In the genomic region with DNA sequence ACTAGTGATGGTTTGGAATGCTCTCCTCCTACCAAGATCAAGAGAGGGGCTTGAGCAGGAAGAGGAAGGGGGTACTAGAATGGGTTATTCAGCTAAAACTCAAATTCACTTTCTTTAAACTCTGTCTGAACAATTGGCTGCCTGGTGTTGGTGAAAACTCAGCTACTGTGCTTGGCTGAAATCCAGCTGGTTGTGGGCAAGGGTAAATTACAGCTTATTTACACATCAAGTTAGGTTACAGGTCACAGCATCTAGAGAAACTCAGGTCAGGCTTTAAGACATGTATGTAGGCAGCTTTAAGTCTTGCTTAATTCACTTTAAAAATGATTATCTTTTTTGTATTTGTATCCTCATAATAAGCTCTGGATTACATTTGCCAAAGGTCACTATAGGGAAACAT, we compare ENCODE assay signal across 20 mouse cellular contexts. TPM values are rescaled to one million over a fixed set of nuclear protein-coding genes. Genes with fewer than 3 reads are reported as not detected.
DNase-seq lines count a peak whose midpoint lies in the region; ATAC-seq and TF ChIP-seq lines count a peak whose summit lies in the region.
"Had no signal": no experiment of that assay in that cellular context is flagged by ENCODE, and none has a peak within 500 bp of the region (broad histone marks: within the 10 kb centered on the region; RNA-seq: fewer than 3 reads in every experiment).

No protein-coding gene starts in this region.

- no peak overlapping the region for H3K4me3 ChIP-seq in kidney, postnatal 0 days (replicated peaks; ENCODE audit: low read depth, low read length)
- no peak overlapping the region for H3K4me3 ChIP-seq in liver, postnatal 0 days (ENCODE audit: low read depth, low read length)
- H3K4me3 ChIP-seq: heart, adult 2 months; hindbrain, embryonic 12.5 days had no signal

- no peak for TF ChIP-seq EP300 in liver, postnatal 0 days (IDR thresholded peaks at IDR 0.05; ENCODE audit: low read depth)

- ATAC-seq in kidney, postnatal 0 days (replicated peaks; ENCODE audit: low FRiP score, low read depth): no peak
- ATAC-seq in liver, postnatal 0 days: no peak
- ATAC-seq: lung, postnatal 0 days had no signal

- no peaks in the 10 kb centered on the region for H3K36me3 ChIP-seq in kidney, postnatal 0 days (ENCODE audit: insufficient read depth, low read length)
- H3K36me3 ChIP-seq in liver, postnatal 0 days (replicated peaks; ENCODE audit: insufficient read depth, low read length): no peaks in the 10 kb centered on the region
- H3K36me3 ChIP-seq: hindbrain, embryonic 12.5 days had no signal

- no peak for TF ChIP-seq CTCF in kidney, postnatal 0 days (IDR thresholded peaks at IDR 0.05; ENCODE audit: low read depth)
- no peak for TF ChIP-seq CTCF in liver, postnatal 0 days (IDR thresholded peaks at IDR 0.05; ENCODE audit: low read depth)

- no peak for DNase-seq in kidney, postnatal 0 days (ENCODE audit: low spot score)
- DNase-seq in kidney, adult 18-20 months: no peak
- peak; percentile 10 for DNase-seq in lung, postnatal 36 days
- no peak for DNase-seq in lung, postnatal 10 days
- DNase-seq in liver, postnatal 0 days: no peak
- DNase-seq in cerebellum, postnatal 14 days: no peak
- no peak for DNase-seq in heart, adult 18-20 months
- DNase-seq: adrenal gland, postnatal 25 days; cerebellum, adult 9-10 months; gastrocnemius, postnatal 25 days; heart, adult 2 months; layer of hippocampus, postnatal 36 days had no signal

- H3K9ac ChIP-seq in kidney, postnatal 0 days (ENCODE audit: low read depth, low read length): no peak overlapping the region
- no peak overlapping the region; the same call in 1 of the 2 replicates for H3K9ac ChIP-seq in liver, postnatal 0 days (replicated peaks)
- H3K9ac ChIP-seq: hindbrain, embryonic 12.5 days; liver, embryonic 14.5 days had no signal

- no peaks in the 10 kb centered on the region for H3K27me3 ChIP-seq in kidney, postnatal 0 days (ENCODE audit: insufficient read depth, low read length)
- no peaks in the 10 kb centered on the region for H3K27me3 ChIP-seq in liver, postnatal 0 days (ENCODE audit: insufficient read depth, low read length)
- H3K27me3 ChIP-seq: hindbrain, embryonic 12.5 days had no signal

- H3K27ac ChIP-seq in kidney, postnatal 0 days: 0 out of 2 replicates have a peak overlapping the region, but pooled peaks have one; percentile 27
- H3K27ac ChIP-seq in liver, postnatal 0 days (ENCODE audit: low read depth): peak overlapping the region; percentile 88
- H3K27ac ChIP-seq: heart, adult 2 months; hindbrain, embryonic 12.5 days; liver, embryonic 14.5 days had no signal

- no peak overlapping the region for H3K4me2 ChIP-seq in kidney, postnatal 0 days (ENCODE audit: low read length)
- H3K4me2 ChIP-seq in liver, postnatal 0 days (ENCODE audit: low read depth, low read length): no peak overlapping the region
- H3K4me2 ChIP-seq: hindbrain, embryonic 12.5 days; midbrain, embryonic 11.5 days had no signal

- no peaks in the 10 kb centered on the region for H3K9me3 ChIP-seq in kidney, postnatal 0 days (replicated peaks; ENCODE audit: low read length)
- no peaks in the 10 kb centered on the region for H3K9me3 ChIP-seq in liver, postnatal 0 days (ENCODE audit: low read length)
- H3K9me3 ChIP-seq: hindbrain, embryonic 12.5 days had no signal

- H3K4me1 ChIP-seq in kidney, postnatal 0 days (replicated peaks; ENCODE audit: insufficient read depth, low read length): no peaks in the 10 kb centered on the region
- 0 out of 2 replicates have a peak, but pooled peaks cover 2% of the 10 kb centered on the region for H3K4me1 ChIP-seq in liver, postnatal 0 days (ENCODE audit: insufficient read depth)
- H3K4me1 ChIP-seq: hindbrain, embryonic 12.5 days had no signal

RNA-seq across cellular contexts. Expression of a gene that starts 16.7 kb away (rescaled TPM):
- polyA plus RNA-seq in kidney, postnatal 0 days (2015; fragmentation: Nextera tagmentation; extraction: Ambion mirVana): 4.7 and 4.9 TPM in 2 replicates
- 3.4 and 3.7 TPM in 2 replicates for polyA plus RNA-seq in liver, postnatal 0 days (2015; fragmentation: Nextera tagmentation; extraction: Ambion mirVana)
- total RNA-seq in heart, adult 18-20 months (2021): under 1 TPM; 0.22 to 0.54 TPM
- total RNA-seq: common myeloid progenitor, adult 5-6 weeks; gastrocnemius, postnatal 25 days; megakaryocyte progenitor cell, adult 5-6 weeks; neutrophil, adult 5-6 weeks had no signal
- polyA plus RNA-seq: forebrain, embryonic 11.5 days; midbrain, embryonic 11.5 days had no signal
